Mouse (Mus musculus): ENCODE measurements at regions not wholly inside any gene's neighbourhood (a gene's known extent, or its start where the extent isn't known, plus 50 kb on each side); places are given as distances from the start of the nearest gene placed in this dataset.
"Not testable (repeated sequence)": the region's sequence is repeated elsewhere in the genome, so short reads cannot be mapped to it uniquely, and the experiment has no call there.

- no peak for DNase-seq (ENCODE audit: low spot score)
These were observed 289.8 kb upstream of the Ift57 start for GRCm38 (mm10) chr16:49409235-49409634.

GRCm38 (mm10) chr16:49430296-49430695 is 268.7 kb upstream of the Ift57 start:
- DNase-seq (ENCODE audit: low spot score), result no peak

- DNase-seq (ENCODE audit: low spot score), result no peak
These were observed 267.1 kb upstream of the Ift57 start for GRCm38 (mm10) chr16:49431902-49432301.

- no peak for DNase-seq (ENCODE audit: low spot score)
These were observed 257.8 kb upstream of the Ift57 start for GRCm38 (mm10) chr16:49441225-49441624.

- DNase-seq (ENCODE audit: low spot score), result not testable (repeated sequence)
These were observed 251.7 kb upstream of the Ift57 start for GRCm38 (mm10) chr16:49447356-49447755.

GRCm38 (mm10) chr16:49493881-49494280 is 205.2 kb upstream of the Ift57 start:
- no peak for DNase-seq (ENCODE audit: low spot score)

- no peak for DNase-seq (ENCODE audit: low spot score)
These were observed 201.5 kb upstream of the Ift57 start for GRCm38 (mm10) chr16:49497521-49498010.

- DNase-seq (ENCODE audit: low spot score), result peak; percentile 52
These were observed 198.2 kb upstream of the Ift57 start for GRCm38 (mm10) chr16:49500818-49501217.

GRCm38 (mm10) chr16:49503897-49504413 is 195.1 kb upstream of the Ift57 start:
- DNase-seq (ENCODE audit: low spot score), result no peak

- DNase-seq (ENCODE audit: low spot score), result no peak
These were observed 194.4 kb upstream of the Ift57 start for GRCm38 (mm10) chr16:49504669-49505068.

GRCm38 (mm10) chr16:49505271-49505670 is 193.8 kb upstream of the Ift57 start:
- no peak for DNase-seq (ENCODE audit: low spot score)

- no peak for DNase-seq (ENCODE audit: low spot score)
These were observed 180.2 kb upstream of the Ift57 start for GRCm38 (mm10) chr16:49518844-49519243.

GRCm38 (mm10) chr16:49520411-49520810 is 178.6 kb upstream of the Ift57 start:
- DNase-seq (ENCODE audit: low spot score), result no peak

- DNase-seq (ENCODE audit: low spot score), result no peak
These were observed 177.3 kb upstream of the Ift57 start for GRCm38 (mm10) chr16:49521685-49522084.

GRCm38 (mm10) chr16:49522576-49522975 is 176.5 kb upstream of the Ift57 start:
- no peak for DNase-seq (ENCODE audit: low spot score)

- not testable (repeated sequence) for DNase-seq (ENCODE audit: low spot score)
These were observed 170.4 kb upstream of the Ift57 start for GRCm38 (mm10) chr16:49528618-49529017.

- no peak for DNase-seq (ENCODE audit: low spot score)
These were observed 170.0 kb upstream of the Ift57 start for GRCm38 (mm10) chr16:49529060-49529459.

- DNase-seq (ENCODE audit: low spot score), result no peak
These were observed 169.0 kb upstream of the Ift57 start for GRCm38 (mm10) chr16:49530051-49530450.

GRCm38 (mm10) chr16:49532071-49532686 is 166.9 kb upstream of the Ift57 start:
- DNase-seq (ENCODE audit: low spot score), result no peak

GRCm38 (mm10) chr16:49533498-49533998 is 165.5 kb upstream of the Ift57 start:
- DNase-seq (ENCODE audit: low spot score), result no peak

GRCm38 (mm10) chr16:49550231-49550630 is 148.8 kb upstream of the Ift57 start:
- DNase-seq (ENCODE audit: low spot score), result no peak

- no peak for DNase-seq (ENCODE audit: low spot score)
These were observed 129.0 kb upstream of the Ift57 start for GRCm38 (mm10) chr16:49570031-49570430.

GRCm38 (mm10) chr16:49572485-49573170 is 126.4 kb upstream of the Ift57 start:
- peak; percentile 12 for DNase-seq (ENCODE audit: low spot score)
